Mouse (Mus musculus): ENCODE results near the gene Stkld1. TPM values are rescaled to one million over a fixed set of nuclear protein-coding genes. Genes with fewer than 3 reads are reported as not detected.

The Stkld1 gene
- total RNA-seq, 2 experiments from 2014 or later, result not detected

- ATAC-seq (replicated peaks; ENCODE audit: low FRiP score, low TSS enrichment, poor library complexity, severe bottlenecking), result no peak
Measured at GRCm38 (mm10) chr2:26914148-26914941, 19.5 kb upstream of the Stkld1 start.

- peak; percentile 74 for ATAC-seq (replicated peaks; ENCODE audit: low FRiP score, low TSS enrichment, poor library complexity, severe bottlenecking)
Measured at GRCm38 (mm10) chr2:26915927-26916728, 17.7 kb upstream of the Stkld1 start, which contains the start of the genes Surf2 and Surf1. Gene Surf2, plus strand, starts transcription at chr2:26916367. Gene Surf1, minus strand, starts transcription at chr2:26916530.

GRCm38 (mm10) chr2:26916738-26917137 is 17.1 kb upstream of the Stkld1 start:
- ATAC-seq (replicated peaks; ENCODE audit: low FRiP score, low TSS enrichment, poor library complexity, severe bottlenecking), result peak; percentile 46

- no peak for ATAC-seq (replicated peaks; ENCODE audit: low FRiP score, low TSS enrichment, poor library complexity, severe bottlenecking)
Measured at GRCm38 (mm10) chr2:26919684-26920083, 14.2 kb upstream of the Stkld1 start.

GRCm38 (mm10) chr2:26920190-26920855 is 13.5 kb upstream of the Stkld1 start:
- no peak for ATAC-seq (replicated peaks; ENCODE audit: low FRiP score, low TSS enrichment, poor library complexity, severe bottlenecking)

DNA sequence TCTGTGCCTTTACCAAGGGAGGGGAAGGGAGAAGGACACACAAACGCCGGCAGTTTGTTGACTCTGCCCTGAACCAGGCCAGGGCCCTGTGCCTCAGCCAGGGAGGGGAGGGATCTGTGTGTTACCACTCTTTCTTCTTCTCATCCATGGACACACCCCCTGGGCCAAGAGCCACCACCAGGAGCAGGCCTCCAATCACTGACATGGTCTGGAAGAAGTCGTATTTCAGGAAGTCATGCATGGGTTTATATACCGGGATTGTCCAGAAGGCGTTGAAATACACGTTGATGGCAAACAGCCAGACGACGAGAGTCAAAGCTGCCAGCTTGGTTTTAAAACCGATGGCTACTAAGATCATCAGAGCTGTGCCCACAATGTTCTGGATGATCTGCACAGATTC is 12.1 kb upstream of the Stkld1 start:
- ATAC-seq (replicated peaks; ENCODE audit: low FRiP score, low TSS enrichment, poor library complexity, severe bottlenecking), result no peak

- no peak for ATAC-seq (replicated peaks; ENCODE audit: low FRiP score, low TSS enrichment, poor library complexity, severe bottlenecking)
Measured at GRCm38 (mm10) chr2:26927745-26928476, 5.9 kb upstream of the Stkld1 start.

DNA sequence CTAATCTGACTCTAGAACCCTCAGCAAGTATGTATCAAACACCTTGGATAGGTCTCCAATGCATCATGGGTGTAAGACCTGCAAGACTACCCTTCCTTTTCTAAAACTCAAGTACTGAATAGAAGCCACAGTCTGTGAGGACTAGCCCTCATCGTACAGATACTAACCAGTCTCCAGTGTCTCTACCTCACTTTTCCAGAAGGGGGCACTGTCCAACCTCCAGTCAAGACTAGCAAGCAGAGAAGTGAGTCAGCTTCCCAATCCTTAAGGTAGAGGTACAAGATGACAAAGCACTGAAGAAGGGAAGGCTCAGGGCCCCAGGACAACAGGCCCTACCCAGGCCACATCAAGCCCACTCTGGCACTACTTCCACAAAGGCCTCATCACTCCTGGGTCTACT is 3.5 kb upstream of the Stkld1 start:
- peak; percentile 34; the same call in 1 of the 2 replicates for ATAC-seq (replicated peaks; ENCODE audit: low FRiP score, low TSS enrichment, poor library complexity, severe bottlenecking)

DNA sequence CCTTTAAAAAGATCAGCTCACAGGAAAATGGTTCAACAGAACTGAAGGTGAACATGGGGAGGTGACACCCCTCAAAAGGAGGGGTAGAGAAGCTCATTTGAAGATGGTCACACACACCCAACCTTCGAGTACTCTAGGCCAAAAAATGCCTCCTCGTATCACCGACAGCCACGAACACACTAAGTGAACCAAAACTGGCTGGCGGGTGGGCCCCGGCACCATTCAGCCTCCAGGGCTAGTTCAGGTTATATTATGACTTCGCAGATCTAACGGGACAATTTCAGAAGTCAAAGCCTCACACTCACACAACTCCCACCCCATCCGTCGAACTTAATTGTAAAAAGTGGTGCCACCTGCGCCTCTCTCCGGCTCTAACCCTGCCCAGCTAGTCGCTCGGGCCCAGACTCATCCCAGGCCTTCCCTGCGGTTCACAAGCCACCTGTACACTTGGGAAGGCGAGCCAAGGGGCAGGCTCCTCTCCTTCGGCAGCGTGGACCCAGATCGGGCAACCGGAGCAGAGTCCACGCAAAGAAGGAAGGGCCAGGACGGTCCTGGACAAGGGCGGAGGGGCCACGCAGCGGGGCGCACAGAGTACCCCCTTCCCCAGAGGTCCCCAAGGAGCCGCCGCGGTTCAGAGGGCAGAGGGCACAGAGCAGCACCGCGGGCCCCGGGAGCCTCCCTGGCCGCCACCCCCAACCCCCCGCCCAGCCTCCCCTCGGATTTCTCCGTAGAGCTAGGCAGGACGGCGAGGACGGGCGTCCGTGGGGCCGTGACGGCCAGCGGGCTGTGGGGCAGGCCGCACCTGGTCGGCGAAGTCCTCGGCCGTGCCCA is 1.2 kb upstream of the Stkld1 start:
- 0 out of 2 replicates have a peak, but pooled peaks have one; percentile 10 for ATAC-seq (replicated peaks; ENCODE audit: low FRiP score, low TSS enrichment, poor library complexity, severe bottlenecking)

DNA sequence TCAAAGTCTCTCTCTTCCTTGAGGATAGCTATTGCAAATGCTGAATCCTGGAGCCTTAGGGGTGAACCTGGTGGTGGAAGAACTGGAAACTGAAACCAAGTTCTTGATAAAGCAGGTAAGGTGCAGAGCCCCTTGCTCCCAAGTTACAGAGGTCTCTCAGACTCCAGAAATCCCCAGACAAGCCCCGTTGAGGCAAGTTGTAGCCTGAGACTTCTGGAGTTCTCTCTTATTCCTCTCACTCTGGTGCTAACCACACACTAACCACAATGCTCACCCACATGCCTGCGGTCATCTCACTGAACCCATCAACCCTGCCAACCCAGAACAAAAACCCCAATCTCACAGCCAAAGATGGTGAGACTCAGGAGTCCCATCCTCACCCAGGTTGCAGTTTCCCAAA is 1.4 kb downstream of the Stkld1 start:
- no peak for ATAC-seq (replicated peaks; ENCODE audit: low FRiP score, low TSS enrichment, poor library complexity, severe bottlenecking)

GRCm38 (mm10) chr2:26936425-26936824 is 2.6 kb downstream of the Stkld1 start:
- no peak for ATAC-seq (replicated peaks; ENCODE audit: low FRiP score, low TSS enrichment, poor library complexity, severe bottlenecking)

DNA sequence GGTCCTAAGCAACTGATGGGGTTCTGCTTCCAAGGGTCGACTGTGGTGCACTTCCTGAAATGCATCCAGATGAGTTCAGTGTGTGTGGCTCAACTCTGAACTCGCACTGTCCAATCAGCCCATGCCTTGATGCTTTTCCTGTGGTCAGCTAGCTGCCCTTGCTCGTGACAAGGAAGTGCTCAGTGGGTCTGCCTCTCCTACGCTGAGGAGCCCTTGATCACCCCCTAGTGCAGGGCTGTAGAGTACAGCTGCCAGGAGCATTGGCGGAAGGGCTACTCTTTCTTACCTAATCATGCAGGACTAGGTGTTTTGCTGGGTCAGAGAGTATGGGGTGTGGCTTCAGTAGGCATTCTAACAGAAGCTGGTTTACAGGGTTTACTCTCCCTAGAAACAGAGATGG is 7.7 kb downstream of the Stkld1 start:
- ATAC-seq (replicated peaks; ENCODE audit: low FRiP score, low TSS enrichment, poor library complexity, severe bottlenecking), result peak; percentile 69; the same call in 1 of the 2 replicates

GRCm38 (mm10) chr2:26943253-26943652 is 9.4 kb downstream of the Stkld1 start:
- ATAC-seq (replicated peaks; ENCODE audit: low FRiP score, low TSS enrichment, poor library complexity, severe bottlenecking), result no peak

DNA sequence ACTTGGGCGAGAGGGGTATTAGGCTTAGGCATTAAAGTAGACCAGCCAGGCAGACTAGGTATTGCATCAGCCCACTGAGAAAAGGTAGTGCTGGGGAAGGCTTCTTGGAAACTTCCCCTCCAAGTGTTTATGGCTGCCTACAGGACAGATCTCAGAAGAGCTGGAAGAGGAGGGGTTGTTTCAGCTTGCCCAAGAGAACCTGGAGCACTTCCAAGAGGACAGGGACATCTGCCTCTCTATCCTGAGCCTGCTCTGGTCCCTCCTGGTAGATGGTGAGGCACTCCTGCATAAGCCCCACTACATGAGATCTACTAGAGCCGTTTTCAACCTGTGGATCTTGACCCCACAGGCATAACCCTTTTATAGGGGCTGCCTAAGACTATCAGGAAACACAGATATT is 16.6 kb downstream of the Stkld1 start:
- ATAC-seq (replicated peaks; ENCODE audit: low FRiP score, low TSS enrichment, poor library complexity, severe bottlenecking), result no peak

DNA sequence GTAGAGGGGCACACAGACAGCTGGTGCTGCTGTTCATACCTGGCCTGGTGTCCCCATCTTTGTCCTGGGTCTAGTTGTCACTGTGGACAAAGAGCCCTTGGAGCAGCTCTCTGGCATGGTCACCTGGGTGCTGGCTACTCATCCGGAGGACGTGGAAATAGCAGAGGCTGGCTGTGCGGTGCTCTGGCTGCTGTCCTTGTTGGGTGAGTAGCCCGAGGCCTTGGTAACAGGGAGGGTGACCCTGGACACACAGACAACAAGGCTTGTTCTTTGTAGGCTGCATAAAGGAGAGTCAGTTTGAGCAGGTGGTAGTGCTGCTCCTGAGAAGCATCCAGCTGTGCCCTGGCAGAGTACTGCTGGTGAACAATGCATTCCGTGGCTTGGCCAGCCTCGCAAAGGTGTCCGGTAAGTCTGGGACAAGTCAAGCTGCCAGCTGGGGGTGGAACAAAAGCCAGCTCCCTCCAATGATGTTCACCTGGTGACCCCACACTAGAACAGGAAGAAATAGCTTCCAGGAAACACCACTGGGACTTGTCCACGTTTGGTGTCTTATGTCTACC is 17.6 kb downstream of the Stkld1 start:
- ATAC-seq (replicated peaks; ENCODE audit: low FRiP score, low TSS enrichment, poor library complexity, severe bottlenecking), result no peak

- ATAC-seq (replicated peaks; ENCODE audit: low FRiP score, low TSS enrichment, poor library complexity, severe bottlenecking), result no peak
Measured at GRCm38 (mm10) chr2:26952193-26952592, 18.3 kb downstream of the Stkld1 start.

DNA sequence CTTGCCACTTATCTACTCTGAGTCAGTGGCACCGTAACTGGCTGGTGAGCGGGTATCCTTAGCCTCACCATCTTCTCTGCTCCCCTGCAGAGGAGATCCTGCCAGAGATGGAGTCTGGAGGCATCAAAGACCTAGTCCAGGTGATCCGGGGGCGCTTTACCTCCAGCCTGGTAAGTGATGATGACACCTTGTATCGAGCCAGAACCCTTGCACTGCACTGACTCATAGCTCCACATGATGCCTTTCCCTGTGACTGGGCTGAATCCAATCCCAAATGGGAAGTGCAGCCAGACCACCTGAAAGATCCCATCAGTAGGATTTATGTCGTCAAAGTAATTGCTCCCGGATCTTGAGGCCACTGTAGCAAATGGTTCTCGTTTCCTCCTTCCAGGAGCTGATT is 19.0 kb downstream of the Stkld1 start:
- no peak for ATAC-seq (replicated peaks; ENCODE audit: low FRiP score, low TSS enrichment, poor library complexity, severe bottlenecking)

DNA sequence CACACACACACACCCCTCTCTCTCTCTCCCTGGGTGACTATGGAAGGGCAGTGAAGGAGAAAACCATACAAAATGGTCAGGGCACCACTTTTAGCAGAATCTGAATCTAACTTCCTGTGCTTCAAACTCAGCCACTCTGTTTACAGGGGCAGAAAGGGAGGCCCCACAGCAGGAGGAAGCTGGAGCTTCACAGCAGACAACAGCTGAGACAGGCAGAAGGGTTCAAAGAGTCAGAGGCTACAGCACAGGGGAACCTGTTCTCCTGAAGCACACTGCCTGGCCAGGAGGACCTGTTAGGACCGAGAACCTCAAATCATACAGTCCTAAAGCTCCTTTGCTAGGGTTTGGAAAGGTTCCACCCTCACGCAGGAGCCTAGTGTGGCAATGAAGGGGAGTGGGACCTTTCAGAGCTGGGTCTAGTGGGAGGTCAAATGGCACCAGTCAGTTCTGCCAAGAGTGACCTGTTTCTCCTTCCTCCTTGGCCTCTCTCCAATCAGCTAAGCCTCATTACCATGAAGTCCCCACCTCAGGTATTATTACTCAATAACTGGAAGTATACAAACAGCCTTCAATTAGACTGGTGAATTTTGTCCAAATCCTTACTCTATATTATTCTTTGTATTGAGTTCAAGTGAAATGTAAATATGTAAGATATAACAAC is 21.0 kb downstream of the Stkld1 start:
- no peak for ATAC-seq (replicated peaks; ENCODE audit: low FRiP score, low TSS enrichment, poor library complexity, severe bottlenecking)

Data from megakaryocyte-erythroid progenitor cell, adult 5-6 weeks (primary cell).